Mouse (Mus musculus) telencephalon, adult 2 months (tissue): Measurements from ENCODE around the gene Ddx51.

ENCODE experiments used
- DNase-seq: peaks from one replicate; pipeline ENCODE4 v3.0.0-alpha.2; 2011; ENCODE audit warnings: low read depth, low spot score

Ddx51 gene

GRCm38 (mm10) chr5:110652719-110653648 lies at the start of gene Ddx51, which contains the start of gene Noc4l:
TSS of gene Ddx51 (plus strand) at chr5:110653451.
TSS of gene Noc4l (minus strand) at chr5:110653417.
- DNase-seq, result peak; percentile 82

- DNase-seq, result no peak
Measured at GRCm38 (mm10) chr5:110604311-110604710, 48.9 kb upstream of the Ddx51 start.

- no peak for DNase-seq
Measured at GRCm38 (mm10) chr5:110605531-110606221, 47.6 kb upstream of the Ddx51 start.

GRCm38 (mm10) chr5:110607767-110608166 lies 45.5 kb upstream of the Ddx51 start:
- DNase-seq, result no peak

- DNase-seq, result no peak
Measured at GRCm38 (mm10) chr5:110608336-110608735, 44.9 kb upstream of the Ddx51 start.

- no peak for DNase-seq
Measured at GRCm38 (mm10) chr5:110608941-110609340, 44.3 kb upstream of the Ddx51 start.

GRCm38 (mm10) chr5:110609425-110609824 lies 43.8 kb upstream of the Ddx51 start:
- DNase-seq, result no peak

GRCm38 (mm10) chr5:110609868-110610267 lies 43.4 kb upstream of the Ddx51 start:
- no peak for DNase-seq

- no peak for DNase-seq
Measured at GRCm38 (mm10) chr5:110610484-110610883, 42.8 kb upstream of the Ddx51 start.

GRCm38 (mm10) chr5:110611435-110612158 lies 41.7 kb upstream of the Ddx51 start:
- DNase-seq, result peak; percentile 49

GRCm38 (mm10) chr5:110619226-110619625 lies 34.0 kb upstream of the Ddx51 start:
- DNase-seq, result no peak

GRCm38 (mm10) chr5:110624319-110624718 lies 28.9 kb upstream of the Ddx51 start:
- no peak for DNase-seq

GRCm38 (mm10) chr5:110627351-110627750 lies 25.9 kb upstream of the Ddx51 start:
- no peak for DNase-seq

GRCm38 (mm10) chr5:110628156-110628555 lies 25.1 kb upstream of the Ddx51 start:
- DNase-seq, result no peak

GRCm38 (mm10) chr5:110629525-110630120 lies 23.6 kb upstream of the Ddx51 start:
- DNase-seq, result no peak

- peak; percentile 28 for DNase-seq
Measured at GRCm38 (mm10) chr5:110635951-110636707, 17.1 kb upstream of the Ddx51 start.

- DNase-seq, result no peak
Measured at GRCm38 (mm10) chr5:110638306-110639074, 14.8 kb upstream of the Ddx51 start.

GRCm38 (mm10) chr5:110639459-110639858 lies 13.8 kb upstream of the Ddx51 start:
- DNase-seq, result peak; percentile 75

- DNase-seq, result no peak
Measured at GRCm38 (mm10) chr5:110646377-110646776, 6.9 kb upstream of the Ddx51 start.

GRCm38 (mm10) chr5:110653686-110654085 lies 435 bp downstream of the Ddx51 start:
- no peak for DNase-seq
